Mouse (Mus musculus): ENCODE results near the gene Slc2a3.

GRCm38 (mm10) chr6:122689411-122690055 lies 111.9 kb downstream of the Slc2a3 start:
- no peak for TF ChIP-seq POLR2A (IDR thresholded peaks at IDR 0.05; ENCODE audit: extremely low read depth, insufficient read depth, low read length)
- no peak for TF ChIP-seq CTCF (IDR thresholded peaks at IDR 0.05; ENCODE audit: extremely low read depth, insufficient read depth, low read length)
